Mouse (Mus musculus) neural tube, embryonic 10.5 days (tissue): ENCODE measurements around the gene Aak1.

Experiments used
- DNase-seq: peaks from one replicate; pipeline ENCODE4 v3.0.0-alpha.2; 2017; ENCODE audit warnings: low spot score; ENCODE audit errors: extremely low spot score

Gene Aak1

GRCm38 (mm10) chr6:86885816-86886529 is 36.7 kb downstream of the Aak1 start:
- DNase-seq = no peak

- DNase-seq = no peak
Observed at GRCm38 (mm10) chr6:86886803-86887202, 37.5 kb downstream of the Aak1 start.

- DNase-seq = no peak
Observed at GRCm38 (mm10) chr6:86897520-86897919, 48.2 kb downstream of the Aak1 start.

- DNase-seq = no peak
Observed at GRCm38 (mm10) chr6:86899053-86899452, 49.7 kb downstream of the Aak1 start.

GRCm38 (mm10) chr6:86899965-86900364 is 50.6 kb downstream of the Aak1 start:
- no peak for DNase-seq

- DNase-seq = no peak
Observed at GRCm38 (mm10) chr6:86900546-86900945, 51.2 kb downstream of the Aak1 start.

GRCm38 (mm10) chr6:86905500-86905899 is 56.2 kb downstream of the Aak1 start:
- no peak for DNase-seq

- DNase-seq = no peak
Observed at GRCm38 (mm10) chr6:86907191-86907590, 57.9 kb downstream of the Aak1 start.

- no peak for DNase-seq
Observed at GRCm38 (mm10) chr6:86908561-86909150, 59.3 kb downstream of the Aak1 start.

GRCm38 (mm10) chr6:86909881-86910280 is 60.6 kb downstream of the Aak1 start:
- no peak for DNase-seq

- no peak for DNase-seq
Observed at GRCm38 (mm10) chr6:86916157-86916820, 67.0 kb downstream of the Aak1 start.

- no peak for DNase-seq
Observed at GRCm38 (mm10) chr6:86917231-86917630, 67.9 kb downstream of the Aak1 start.

- no peak for DNase-seq
Observed at GRCm38 (mm10) chr6:86918058-86918835, 68.9 kb downstream of the Aak1 start.

- peak; percentile 40 for DNase-seq
Observed at GRCm38 (mm10) chr6:86921880-86922279, 72.6 kb downstream of the Aak1 start.

GRCm38 (mm10) chr6:86924746-86925145 is 75.4 kb downstream of the Aak1 start:
- DNase-seq = no peak

GRCm38 (mm10) chr6:86934541-86934940 is 85.2 kb downstream of the Aak1 start:
- peak; percentile 15 for DNase-seq

GRCm38 (mm10) chr6:86939797-86940196 is 90.5 kb downstream of the Aak1 start:
- DNase-seq = no peak

- no peak for DNase-seq
Observed at GRCm38 (mm10) chr6:86940966-86941365, 91.6 kb downstream of the Aak1 start.

- DNase-seq = no peak
Observed at GRCm38 (mm10) chr6:86947100-86947499, 97.8 kb downstream of the Aak1 start.

GRCm38 (mm10) chr6:86948746-86949145 is 99.4 kb downstream of the Aak1 start:
- DNase-seq = no peak

GRCm38 (mm10) chr6:86950141-86950540 is 100.8 kb downstream of the Aak1 start:
- no peak for DNase-seq

- DNase-seq = no peak
Observed at GRCm38 (mm10) chr6:86950733-86951255, 101.5 kb downstream of the Aak1 start.
